Mouse (Mus musculus) lung, adult 18-20 months (tissue): ENCODE data around the gene Skap2.

Experiments used
- DNase-seq, 2 experiments: peaks; one replicate each; pipeline ENCODE4 v3.0.0; 2022; ENCODE audit warnings: mixed read lengths in 2 of 2

Skap2 gene

GRCm38 (mm10) chr6:52004995-52005394 lies 7.4 kb downstream of the Skap2 start:
- DNase-seq: no peak

GRCm38 (mm10) chr6:52002676-52003075 lies 9.7 kb downstream of the Skap2 start:
- peak in 1 of 2 experiments; percentile 62 for DNase-seq

- no peak for DNase-seq
Measured at GRCm38 (mm10) chr6:51999157-51999478, 13.2 kb downstream of the Skap2 start.

GRCm38 (mm10) chr6:51998409-51999156 lies 13.8 kb downstream of the Skap2 start:
- DNase-seq: peak in 1 of 2 experiments; percentile 28

- DNase-seq: no peak
Measured at GRCm38 (mm10) chr6:51987999-51988398, 24.4 kb downstream of the Skap2 start.

GRCm38 (mm10) chr6:51977638-51978037 lies 34.7 kb downstream of the Skap2 start:
- DNase-seq: no peak

- DNase-seq: peak in 1 of 2 experiments; percentile 12
Measured at GRCm38 (mm10) chr6:51975751-51976150, 36.6 kb downstream of the Skap2 start.

- DNase-seq: peak in 1 of 2 experiments; percentile 19
Measured at GRCm38 (mm10) chr6:51958992-51959391, 53.4 kb downstream of the Skap2 start.

GRCm38 (mm10) chr6:51956048-51956792 lies 56.1 kb downstream of the Skap2 start:
- DNase-seq: peak in 1 of 2 experiments; percentile 25

- DNase-seq: no peak
Measured at GRCm38 (mm10) chr6:51947661-51948060, 64.7 kb downstream of the Skap2 start.

GRCm38 (mm10) chr6:51944916-51945315 lies 67.4 kb downstream of the Skap2 start:
- DNase-seq: no peak

- DNase-seq: no peak
Measured at GRCm38 (mm10) chr6:51933998-51934397, 78.4 kb downstream of the Skap2 start.

GRCm38 (mm10) chr6:51933034-51933611 lies 79.2 kb downstream of the Skap2 start:
- DNase-seq: no peak

GRCm38 (mm10) chr6:51927101-51927500 lies 85.2 kb downstream of the Skap2 start:
- no peak for DNase-seq

- DNase-seq: no peak
Measured at GRCm38 (mm10) chr6:51921831-51922230, 90.5 kb downstream of the Skap2 start.

- no peak for DNase-seq
Measured at GRCm38 (mm10) chr6:51908495-51908894, 103.9 kb downstream of the Skap2 start.

- peak in 1 of 2 experiments; percentile 16 for DNase-seq
Measured at GRCm38 (mm10) chr6:51905659-51906058, 106.7 kb downstream of the Skap2 start.

- no peak for DNase-seq
Measured at GRCm38 (mm10) chr6:51901544-51901943, 110.8 kb downstream of the Skap2 start.

GRCm38 (mm10) chr6:51898318-51898994 lies 113.9 kb downstream of the Skap2 start:
- DNase-seq: no peak

- DNase-seq: no peak
Measured at GRCm38 (mm10) chr6:51895753-51896152, 116.6 kb downstream of the Skap2 start.

- no peak for DNase-seq
Measured at GRCm38 (mm10) chr6:51894717-51895116, 117.6 kb downstream of the Skap2 start.

GRCm38 (mm10) chr6:51890356-51890755 lies 122.0 kb downstream of the Skap2 start:
- DNase-seq: no peak

GRCm38 (mm10) chr6:51889824-51890223 lies 122.5 kb downstream of the Skap2 start:
- DNase-seq: no peak
